Mouse (Mus musculus) neutrophil, adult 59 days (primary cell): ENCODE results near the gene Slc4a10. TPM values are rescaled to one million over a fixed set of nuclear protein-coding genes. Genes with fewer than 3 reads are reported as not detected.

ENCODE experiments used
- total RNA-seq, 2 experiments: library from RNA; stranded (reverse); gene quantifications; 1 replicate in 1 of 2; 2 replicates in 1 of 2; pipeline ENCODE4 v1.2.4; 2023

The Slc4a10 gene
- not detected for total RNA-seq

GRCm38 (mm10) chr2:62046421-62046845, at the start of gene Slc4a10:
Slc4a10 (plus strand) TSS chr2:62046462.

Other genes starting within 250 kb of the Slc4a10 start
- under 1 TPM in 1 of 2 experiments, not detected in 1; 0.09 TPM for gene Tbr1, start 243.5 kb upstream of the Slc4a10 start, total RNA-seq